Mouse (Mus musculus) large intestine, adult 2 months (tissue): ENCODE data around the gene Adamts12. TPM values are rescaled to one million over a fixed set of nuclear protein-coding genes. Genes with fewer than 3 reads are reported as not detected.

ENCODE experiments used
- DNase-seq: peaks from one replicate; pipeline ENCODE4 v3.0.0-alpha.2; 2012; ENCODE audit warnings: low read depth, low spot score
- whole genome bisulfite sequencing: fragments of 180-500 bp; shearing (Covaris S2); methylation state at CpG from one replicate; pipeline ENCODE4 v1.1.7; 2018; 5-methylcytosine and 5-hydroxymethylcytosine counted together
- polyA plus RNA-seq: library from polyadenylated mRNA; depleted of rRNA; stranded (reverse); fragments of >200 nt; gene quantifications from 2 replicates; pipeline ENCODE4 v1.2.3, GENCODE M21; 2012

Adamts12 gene
- polyA plus RNA-seq, 1 experiment = 0.37 TPM

DNA sequence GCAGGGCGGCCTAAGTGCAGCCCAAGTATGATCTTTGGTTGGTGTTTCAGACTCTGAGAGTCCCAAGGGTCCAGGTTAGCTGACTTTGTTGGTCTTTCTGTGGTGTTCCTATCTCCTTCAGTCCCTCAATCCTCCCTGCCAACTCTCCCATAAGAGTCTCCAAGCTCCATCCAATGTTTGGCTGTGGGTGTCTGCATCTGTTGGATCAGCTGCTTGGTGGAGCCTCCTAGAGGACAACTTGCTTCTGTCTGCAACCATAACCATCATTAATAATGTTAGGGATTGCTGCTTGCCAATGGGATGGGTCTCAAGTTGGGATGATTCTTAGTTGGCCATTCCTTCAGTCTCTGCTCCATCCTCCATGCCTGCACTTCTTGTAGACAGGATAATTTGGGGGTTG, 181.8 kb downstream of the Adamts12 start:
- 66% methylated on average over 1 of the region's 1 CpGs for WGBS
- DNase-seq = no peak

DNA sequence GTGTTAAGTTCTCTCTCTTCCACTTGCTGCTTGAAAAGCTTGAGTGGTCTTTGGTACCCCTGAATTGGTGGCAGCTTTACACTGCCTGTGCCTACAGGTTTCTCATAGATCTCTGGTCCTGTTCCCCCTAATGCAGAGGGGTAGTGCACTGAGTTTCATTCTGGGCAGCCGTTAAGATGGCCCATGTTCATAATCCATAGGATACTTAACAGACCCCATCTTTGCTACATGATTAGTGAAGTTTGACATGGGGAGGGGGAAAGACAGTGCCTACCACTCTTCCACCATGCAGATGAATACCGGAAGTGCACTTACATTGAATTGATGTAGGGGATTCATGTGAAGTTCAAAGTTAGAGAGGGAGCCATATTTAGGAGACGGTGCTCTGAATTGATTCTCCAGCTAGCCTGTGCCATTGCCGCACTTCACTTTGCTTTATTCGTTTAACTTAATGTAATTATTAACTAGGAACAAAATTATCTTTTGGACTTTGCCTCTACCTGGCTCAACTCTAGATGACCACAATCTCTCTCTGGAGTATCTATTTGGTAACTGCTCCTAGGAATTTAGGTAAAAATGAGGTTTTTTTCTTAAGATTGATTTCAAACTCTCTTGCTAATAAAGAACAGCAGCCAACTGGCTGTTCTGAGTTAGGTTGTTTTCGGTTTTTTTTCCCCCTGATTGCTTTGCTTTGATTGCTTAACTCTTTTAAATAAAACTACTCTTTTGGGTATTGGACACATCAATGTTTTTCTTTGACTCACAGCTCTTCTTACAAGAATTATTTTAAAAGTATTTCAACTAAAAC, 214.9 kb downstream of the Adamts12 start:
- no peak for DNase-seq
- WGBS = 54% methylated on average over 6 of the region's 6 CpGs

DNA sequence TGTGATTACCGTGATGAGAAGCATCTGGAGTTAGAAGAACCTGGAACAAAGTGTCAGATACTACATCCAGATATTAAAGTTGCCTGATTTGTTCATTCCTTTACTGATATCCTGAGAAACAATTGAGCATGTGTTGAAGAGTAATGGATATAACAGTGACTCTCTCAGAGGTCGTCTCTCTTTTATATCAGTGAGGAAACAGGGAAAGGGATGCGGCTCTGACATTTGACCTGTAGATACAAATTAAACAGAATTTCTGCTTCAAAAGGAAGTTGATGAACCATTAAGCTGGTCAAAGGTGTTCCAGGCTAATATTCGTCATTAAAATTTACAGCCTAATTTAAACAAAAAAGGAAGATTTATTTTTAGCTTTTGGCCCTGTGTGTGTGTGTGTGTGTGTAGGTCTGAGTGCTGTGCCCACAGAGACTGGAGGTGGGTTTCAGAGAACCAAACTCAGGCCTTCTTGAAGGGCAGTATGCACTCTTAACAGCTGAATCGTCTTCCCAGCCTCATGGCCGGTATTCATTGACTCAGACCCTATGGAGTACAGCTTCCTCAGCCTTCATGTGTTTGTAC, 216.2 kb downstream of the Adamts12 start:
- 65% methylated on average over 6 of the region's 6 CpGs for WGBS

DNA sequence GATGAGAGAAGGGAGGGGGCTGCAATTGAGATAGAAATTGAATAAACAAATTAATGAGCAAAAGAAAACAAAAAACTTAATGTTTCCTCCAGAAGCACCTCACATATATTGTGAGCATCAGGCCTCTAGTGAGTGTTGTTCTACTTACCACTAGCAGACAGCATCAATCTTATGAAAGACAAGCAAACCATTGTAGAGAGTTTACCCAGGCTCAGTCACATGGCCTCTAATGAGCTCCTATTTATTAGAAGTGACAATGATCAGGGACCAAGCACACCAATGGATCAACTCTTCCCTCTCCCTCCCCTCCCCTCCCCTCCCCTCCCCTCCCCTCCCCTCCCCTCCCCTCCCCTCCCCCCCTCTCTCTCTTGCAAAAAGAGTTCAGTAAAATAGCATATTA, 218.6 kb downstream of the Adamts12 start:
- DNase-seq = no peak

More for the DNA sequence above, 216.2 kb downstream of the Adamts12 start:
- DNase-seq = no peak

DNA sequence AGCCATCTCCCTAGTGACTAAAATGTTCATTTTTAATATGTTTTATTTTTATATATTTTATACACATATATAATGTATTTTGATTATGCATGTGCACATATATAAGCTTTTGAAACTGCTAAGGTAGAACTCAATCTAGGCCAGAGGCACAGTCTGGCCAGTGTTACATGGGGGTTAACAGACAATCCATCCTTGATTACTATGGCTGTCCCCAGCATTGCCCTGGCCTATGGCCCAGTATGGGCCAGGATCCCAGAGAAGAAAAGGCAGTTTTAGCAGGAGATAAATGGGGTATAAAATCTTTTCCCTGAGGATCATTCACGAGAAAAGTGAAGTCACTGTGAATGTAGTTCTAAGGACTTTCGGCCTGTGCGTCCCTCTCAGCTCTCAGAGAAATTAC, 223.2 kb downstream of the Adamts12 start:
- DNase-seq = no peak
- 81% methylated on average over 3 of the region's 3 CpGs for WGBS

DNA sequence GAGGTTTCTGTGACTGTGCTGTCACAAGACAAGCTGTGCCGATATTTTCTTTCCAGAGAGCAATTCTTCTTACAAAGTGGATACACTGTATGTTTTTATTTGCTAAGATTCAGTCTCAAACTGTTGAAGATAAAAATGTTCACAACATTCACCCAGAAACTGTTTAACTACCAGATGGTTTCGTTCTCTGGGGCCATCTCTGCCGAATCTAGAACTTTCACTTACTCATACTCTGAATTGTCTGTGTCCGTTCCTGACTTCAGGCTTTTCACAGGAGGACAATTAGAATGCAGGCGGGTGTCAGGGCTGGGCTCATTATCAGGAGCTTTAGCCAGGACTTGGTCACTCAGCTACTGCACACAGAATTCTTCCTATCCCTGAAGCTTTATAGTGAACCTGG, 227.7 kb downstream of the Adamts12 start:
- WGBS = 81% methylated on average over 5 of the region's 5 CpGs
- no peak for DNase-seq

DNA sequence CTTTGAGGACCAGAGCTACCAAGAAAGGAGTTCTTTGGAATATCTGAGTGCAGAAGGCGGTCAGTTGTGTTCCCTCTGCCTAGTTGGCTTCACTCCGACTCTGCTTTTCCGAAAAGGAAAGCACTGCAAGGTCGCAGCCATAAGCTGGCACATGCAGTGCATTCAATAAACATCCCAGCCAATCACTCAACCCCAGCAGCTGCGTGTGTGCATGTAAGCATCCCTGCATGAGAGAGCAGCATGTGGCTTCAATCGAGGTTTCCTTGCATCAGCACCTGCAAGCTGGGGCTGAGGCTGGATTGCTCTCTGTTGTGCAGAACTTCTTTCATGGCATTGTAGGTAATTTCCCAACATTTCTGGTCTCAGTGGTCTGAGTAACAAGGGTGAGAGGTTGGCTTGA, 230.4 kb downstream of the Adamts12 start:
- 63% methylated on average over 6 of the region's 6 CpGs for WGBS
- DNase-seq = no peak

DNA sequence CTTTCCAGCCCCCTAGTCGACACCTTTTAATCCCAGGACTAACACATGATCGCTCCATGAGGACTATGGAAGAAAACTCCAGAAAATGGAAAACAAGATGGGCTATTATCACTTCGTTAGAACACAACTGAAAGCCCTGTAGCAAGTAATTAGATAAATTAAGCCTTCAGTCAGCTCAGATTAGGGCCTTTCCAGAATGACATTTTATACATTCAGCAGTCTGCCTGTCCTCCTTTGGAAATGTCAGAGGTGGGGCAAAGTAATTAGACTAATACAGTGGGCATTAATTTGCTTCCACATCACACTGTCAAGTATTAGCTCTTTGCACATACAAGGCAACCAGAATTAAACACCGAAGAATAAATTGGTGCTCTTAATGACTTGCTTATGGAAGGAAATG, 233.4 kb downstream of the Adamts12 start:
- 88% methylated on average over 4 of the region's 4 CpGs for WGBS
- DNase-seq = no peak

DNA sequence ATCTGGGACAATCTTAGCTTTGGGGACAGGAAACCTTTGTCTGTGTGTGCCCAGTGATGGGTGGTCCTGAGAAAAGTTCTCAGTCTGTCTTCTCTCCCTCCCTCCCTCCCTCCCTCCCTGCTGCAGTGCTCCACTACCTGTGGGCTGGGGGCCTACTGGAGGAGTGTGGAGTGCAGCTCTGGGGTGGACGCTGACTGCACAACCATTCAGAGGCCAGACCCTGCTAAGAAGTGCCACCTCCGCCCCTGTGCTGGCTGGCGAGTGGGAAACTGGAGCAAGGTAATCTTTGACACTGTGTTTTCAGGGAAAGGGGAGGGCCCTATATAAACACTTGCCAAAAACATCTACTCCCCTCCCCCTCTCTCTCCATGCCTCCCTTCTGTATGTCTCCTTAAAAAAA, 252.5 kb downstream of the Adamts12 start:
- 33% methylated on average over 3 of the region's 3 CpGs for WGBS
- no peak for DNase-seq

DNA sequence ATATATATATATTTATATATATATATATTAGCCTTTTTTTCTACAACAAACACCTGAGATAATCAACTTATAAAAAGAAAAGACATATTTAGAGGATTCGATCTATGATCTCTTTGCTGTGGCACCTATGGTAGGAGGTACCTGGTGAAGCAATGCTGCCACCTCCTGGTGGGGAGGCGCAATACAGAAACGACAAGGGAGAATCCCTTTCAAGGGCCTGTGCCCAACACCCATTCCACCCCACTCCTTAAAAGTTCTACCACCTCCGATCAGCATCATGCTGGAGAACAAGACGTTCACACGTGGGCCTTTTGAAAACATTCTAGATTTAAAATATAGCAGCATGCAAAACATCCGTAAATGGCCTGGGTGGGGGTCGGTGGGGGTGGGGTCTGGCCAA, 255.9 kb downstream of the Adamts12 start:
- WGBS = 29% methylated on average over 8 of the region's 8 CpGs
- no peak for DNase-seq

DNA sequence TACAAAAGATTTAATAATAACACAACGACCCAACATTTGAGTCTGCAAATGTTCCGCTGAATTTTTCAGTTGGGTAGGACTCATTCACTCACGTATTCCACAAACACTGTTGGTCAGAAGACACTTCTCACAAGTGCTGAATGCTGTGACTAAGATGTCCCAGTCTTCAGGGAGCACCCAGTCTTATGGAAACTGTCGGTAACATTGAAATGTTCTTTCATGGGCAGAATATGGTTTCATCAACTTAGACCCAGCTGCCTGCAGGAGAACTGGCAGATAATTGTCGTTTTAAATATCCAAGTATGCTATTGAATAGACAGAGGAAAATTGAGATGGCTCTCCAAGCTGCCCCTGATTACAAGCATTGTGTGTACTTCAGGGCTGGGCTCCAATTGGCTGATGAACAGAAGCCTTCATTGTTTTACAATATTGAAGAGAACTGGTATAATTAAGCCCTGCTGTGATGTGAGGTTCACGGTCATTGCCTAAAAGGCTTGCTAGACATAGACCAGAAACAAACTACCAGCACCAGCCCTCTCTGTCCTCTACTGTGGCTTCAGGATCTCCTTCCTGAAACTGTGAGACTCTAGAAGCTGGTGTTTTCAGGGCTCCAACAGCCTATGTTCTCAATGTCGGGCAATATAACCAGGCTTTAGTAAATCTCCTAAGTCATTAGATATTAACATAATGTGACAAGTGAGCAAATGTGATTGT, 275.0 kb downstream of the Adamts12 start:
- DNase-seq = no peak
- 74% methylated on average over 7 of the region's 7 CpGs for WGBS

DNA sequence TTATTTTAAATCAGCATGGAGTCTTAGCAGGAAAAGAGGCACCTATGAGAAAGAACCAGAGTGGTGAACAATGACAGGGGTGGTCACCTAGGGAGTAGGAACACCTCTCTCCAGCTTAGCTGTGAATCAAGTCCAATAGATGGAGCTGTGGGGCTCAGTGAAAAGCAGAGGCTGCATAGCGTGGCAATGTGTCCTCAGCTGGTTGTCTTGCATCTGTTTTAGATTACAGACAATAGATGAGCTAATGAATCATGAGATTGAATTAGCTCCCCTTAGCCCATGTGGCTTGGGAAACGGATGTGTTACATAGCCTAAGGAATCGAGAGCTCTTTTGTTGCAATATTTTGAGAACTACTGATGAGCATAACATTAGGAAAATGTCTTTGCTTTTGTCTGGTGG, 291.3 kb downstream of the Adamts12 start:
- DNase-seq = no peak
- WGBS = 73% methylated on average over 3 of the region's 3 CpGs

DNA sequence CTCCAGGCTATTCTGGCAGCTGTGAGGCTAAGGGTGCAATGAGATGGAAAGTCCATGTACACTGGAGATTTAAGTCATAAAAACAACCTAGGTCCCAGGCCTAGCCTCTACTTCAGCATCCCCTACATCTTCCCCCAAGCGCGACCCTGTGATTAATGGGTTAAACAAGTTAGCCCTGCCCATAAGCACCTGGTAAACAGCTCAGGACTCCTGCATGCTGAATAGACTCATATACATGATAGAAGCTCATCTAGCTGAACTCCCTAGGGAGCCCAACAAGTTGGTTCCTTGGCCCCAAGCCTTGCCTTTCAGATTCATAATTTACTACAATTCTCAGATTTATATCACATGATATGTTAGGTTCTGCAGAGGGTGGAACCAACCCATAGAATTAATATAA, 292.9 kb downstream of the Adamts12 start:
- WGBS = 93% methylated on average over 2 of the region's 2 CpGs
- DNase-seq = no peak

DNA sequence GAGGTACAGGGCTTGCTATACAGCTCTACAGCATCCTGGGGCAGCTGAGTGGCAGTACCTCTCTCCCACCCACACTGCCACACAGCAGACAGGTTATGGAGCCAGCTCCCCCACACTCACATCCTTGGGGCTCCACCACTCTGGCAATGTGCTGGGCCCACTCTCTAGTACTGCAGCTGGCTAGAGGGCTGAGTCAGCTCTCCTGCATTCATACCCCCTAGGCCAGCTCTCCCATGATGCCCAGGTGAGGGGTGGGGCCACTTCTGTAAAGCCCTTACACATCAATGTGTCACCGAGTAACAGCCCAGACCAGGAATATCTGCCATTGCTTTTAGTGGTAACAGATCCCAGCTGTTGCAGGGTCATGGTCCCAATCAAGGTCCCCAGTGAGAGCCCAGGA, 296.3 kb downstream of the Adamts12 start:
- 68% methylated on average over 1 of the region's 1 CpGs for WGBS
- no peak for DNase-seq

DNA sequence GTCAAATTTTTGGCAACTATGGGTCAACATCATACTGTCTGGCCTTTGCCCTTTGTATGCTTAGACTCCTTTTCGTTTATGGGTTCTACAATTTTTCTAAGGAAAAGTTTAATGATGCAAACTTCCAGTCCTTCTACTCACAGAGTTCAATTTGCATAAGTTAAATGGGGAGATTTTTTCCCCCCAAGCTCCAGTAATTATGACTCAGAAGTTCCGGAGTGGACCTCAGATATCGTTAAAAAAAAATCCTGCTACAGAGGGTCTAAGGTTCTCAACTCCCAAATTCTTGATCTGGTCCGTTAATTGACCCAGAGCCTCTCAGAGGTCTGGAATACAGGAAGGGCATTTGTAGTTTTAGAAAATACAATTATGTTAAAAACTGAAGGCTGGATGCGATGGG, 297.2 kb downstream of the Adamts12 start:
- WGBS = 78% methylated on average over 5 of the region's 5 CpGs
- DNase-seq = no peak

DNA sequence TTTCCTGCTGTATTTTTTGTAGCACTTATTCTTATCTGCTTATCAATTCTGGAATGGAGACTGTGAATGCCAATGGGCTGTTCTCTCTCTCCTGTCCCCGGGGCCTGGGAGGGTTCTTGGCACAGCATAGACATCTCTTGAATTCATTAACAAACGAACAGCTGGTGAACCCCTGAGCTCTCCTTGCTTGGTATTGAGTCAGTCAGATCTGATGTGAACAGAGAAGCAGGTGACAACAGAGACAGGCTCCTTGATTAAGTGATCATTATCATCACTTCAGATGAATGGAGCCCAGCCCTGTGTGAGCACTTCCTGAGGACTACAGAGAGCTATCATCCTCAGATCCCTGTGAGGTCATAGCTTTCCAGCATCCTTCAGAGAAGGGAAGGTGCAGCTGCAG, 299.5 kb downstream of the Adamts12 start:
- 25% methylated on average over 2 of the region's 2 CpGs for WGBS

DNA sequence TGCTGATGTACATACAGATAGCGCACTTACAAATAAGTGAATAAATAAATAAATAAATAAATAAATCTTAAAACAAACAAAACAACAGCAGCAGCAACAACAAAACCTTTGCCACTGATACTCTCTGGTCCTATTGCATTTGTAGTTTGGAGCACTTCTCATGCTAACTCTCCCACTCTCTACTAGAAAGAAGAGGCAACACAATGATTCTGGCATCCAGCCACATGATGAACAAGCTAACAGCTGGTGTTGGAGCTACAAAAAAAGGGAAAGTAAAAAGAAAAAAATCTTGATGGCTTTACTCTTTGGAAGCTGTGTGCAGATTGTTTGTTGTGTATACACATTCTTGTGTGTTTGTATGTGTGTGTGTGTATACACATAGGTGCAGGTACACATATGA, 300.2 kb downstream of the Adamts12 start:
- WGBS = 96% methylated on average over 1 of the region's 1 CpGs
- DNase-seq = no peak

More for the DNA sequence above, 299.5 kb downstream of the Adamts12 start:
- DNase-seq = no peak

DNA sequence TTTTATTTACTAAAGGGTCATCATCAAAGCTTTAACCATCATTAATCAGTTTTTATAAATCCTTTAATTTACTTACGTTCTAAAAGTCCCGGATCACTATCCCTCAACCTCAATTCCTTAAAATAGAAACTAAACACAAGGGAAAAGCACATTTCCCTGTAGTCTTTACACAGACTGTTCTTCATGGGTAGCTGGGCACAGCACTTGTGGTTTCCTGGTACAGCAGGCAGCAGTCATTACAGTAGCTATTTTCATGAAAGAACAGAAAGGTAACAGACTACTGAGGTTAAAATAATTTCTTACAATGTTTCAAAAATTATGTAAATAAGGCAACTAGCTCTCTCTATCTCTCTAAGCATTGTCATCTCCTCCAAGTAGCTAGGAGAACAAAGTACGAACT, 305.0 kb downstream of the Adamts12 start:
- no peak for DNase-seq
- WGBS = 62% methylated on average over 3 of the region's 3 CpGs

DNA sequence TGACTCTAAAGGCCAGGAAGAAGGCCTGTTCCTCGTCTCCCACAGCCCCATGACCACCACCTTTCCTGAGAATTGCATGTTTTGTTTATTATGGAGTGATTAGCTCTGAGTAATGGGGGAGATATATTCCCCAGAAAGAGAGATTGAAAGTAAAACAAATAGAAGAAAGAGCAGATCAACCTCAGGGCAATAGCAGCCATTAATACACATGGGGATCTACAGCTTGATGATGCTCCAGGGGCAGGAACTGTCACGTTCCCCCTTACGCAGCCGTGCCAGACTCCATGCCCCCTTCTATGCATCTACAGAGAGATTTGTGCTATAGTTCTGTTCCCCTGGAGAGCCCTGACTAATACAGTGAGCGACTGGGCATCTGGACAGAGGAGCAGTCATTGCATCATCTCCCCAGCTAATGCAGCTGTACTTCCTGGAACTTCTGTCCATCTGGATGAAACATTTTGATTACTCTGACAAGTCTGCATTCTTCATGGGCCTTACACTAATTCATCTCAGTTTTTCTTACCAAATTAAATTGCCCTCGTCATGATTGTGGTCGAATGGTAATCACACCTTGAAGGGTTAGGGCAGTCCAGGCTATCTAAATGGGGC, 306.0 kb downstream of the Adamts12 start:
- 75% methylated on average over 7 of the region's 7 CpGs for WGBS

DNA sequence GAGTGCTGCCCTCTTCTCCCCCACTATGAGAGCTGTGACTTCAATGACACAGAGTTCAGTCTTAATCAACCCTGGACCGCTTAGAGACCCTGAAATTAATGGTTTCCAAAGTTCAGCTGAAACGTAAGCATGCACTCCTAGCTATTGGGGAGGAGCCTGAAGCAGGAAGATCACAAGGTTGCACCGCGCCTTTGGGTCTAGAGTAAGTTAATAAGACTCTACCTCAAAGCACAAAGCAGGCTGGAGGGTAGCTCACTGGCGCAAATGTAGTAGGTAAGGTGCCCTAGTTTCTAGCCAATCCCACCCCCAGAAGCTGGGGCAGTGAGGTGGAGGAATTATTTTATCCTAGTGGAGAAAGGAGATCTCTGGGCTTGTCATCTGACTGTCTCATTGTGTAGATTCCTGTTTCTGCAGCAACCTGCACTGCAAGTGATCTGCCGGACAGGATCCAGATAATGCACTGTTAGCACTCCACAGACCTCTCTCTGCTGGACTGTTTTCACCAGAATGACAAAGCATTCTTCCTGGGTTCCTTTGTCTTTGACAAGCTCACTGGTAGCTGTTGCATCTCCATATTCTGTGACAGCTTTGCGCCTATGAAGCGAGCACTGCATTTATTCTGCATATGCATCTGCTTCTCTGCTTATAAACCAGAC, 315.0 kb downstream of the Adamts12 start:
- 79% methylated on average over 8 of the region's 8 CpGs for WGBS
- no peak for DNase-seq

More for the DNA sequence above, 306.0 kb downstream of the Adamts12 start:
- DNase-seq = no peak
